Mouse (Mus musculus) CH12.LX (cell line): ENCODE data around the gene Itgb3. TPM values are rescaled to one million over a fixed set of nuclear protein-coding genes. Genes with fewer than 3 reads are reported as not detected.
A peak's percentile ranks its signal among the peaks of the same experiment; 100 is the strongest.

ENCODE experiments used
- DNase-seq: peaks from one replicate; pipeline ENCODE4 v3.0.0-alpha.2; 2013; ENCODE audit errors: extremely low read depth
- H3K27ac ChIP-seq: 2 replicates; pipeline ENCODE4 v1.5.1; 2012; ENCODE audit warnings: low read depth, mild to moderate bottlenecking, control low read depth, moderate library complexity; ENCODE audit not compliant: insufficient read depth
- H3K27me3 ChIP-seq: replicated peaks from 2 replicates; pipeline ENCODE3; 2012; ENCODE audit warnings: inconsistent platforms
- H3K36me3 ChIP-seq, 2 experiments: replicated peaks in 1 of 2; 2 replicates each; pipeline versions ENCODE3 to v1.6.1; 2012; ENCODE audit warnings: inconsistent platforms in 1 of 2, low read length in 1 of 2, mild to moderate bottlenecking in 1 of 2, mixed read lengths in 1 of 2, moderate library complexity in 1 of 2; ENCODE audit not compliant: control insufficient read depth in 1 of 2, insufficient read depth in 1 of 2
- H3K4me1 ChIP-seq, 2 experiments: 2 replicates each; pipeline ENCODE4 v1.6.1; 2012; ENCODE audit warnings: inconsistent platforms in 1 of 2, moderate library complexity in 1 of 2; ENCODE audit not compliant: insufficient read depth in 2 of 2, control insufficient read depth in 1 of 2
- H3K4me2 ChIP-seq: 2 replicates; pipeline ENCODE4 v1.6.1; 2012; ENCODE audit warnings: low read depth, mild to moderate bottlenecking, control low read depth; ENCODE audit not compliant: poor library complexity, insufficient read depth, severe bottlenecking
- H3K4me3 ChIP-seq, 3 experiments: fragments of 150-350 bp in 1 of 3; sonication (generic) in 1 of 3; replicated peaks in 1 of 3; 2 replicates each; pipeline versions ENCODE3 to v1.5.1; 2011 to 2012; ENCODE audit warnings: low read depth in 2 of 3, low read length in 2 of 3, mild to moderate bottlenecking in 2 of 3, moderate library complexity in 2 of 3, control low read depth in 1 of 3, improper control_type of control experiment in 1 of 3, inconsistent platforms in 1 of 3, mixed read lengths in 1 of 3; ENCODE audit not compliant: poor library complexity in 1 of 3
- H3K79me2 ChIP-seq: replicated peaks from 2 replicates; pipeline ENCODE4 v1.6.1; 2012; ENCODE audit warnings: mild to moderate bottlenecking, moderate library complexity; ENCODE audit not compliant: control insufficient read depth, poor library complexity, insufficient read depth, severe bottlenecking; ENCODE audit errors: extremely low read depth
- H3K9ac ChIP-seq: 2 replicates; pipeline ENCODE4 v1.6.1; 2012; ENCODE audit warnings: low read depth, mild to moderate bottlenecking, control low read depth, moderate library complexity; ENCODE audit not compliant: insufficient read depth
- H3K9me3 ChIP-seq: replicated peaks from 2 replicates; pipeline ENCODE3; 2012; ENCODE audit warnings: low read length, inconsistent platforms, mixed read lengths
- CHD1 ChIP-seq: IDR thresholded peaks from 2 replicates; pipeline ENCODE4 v1.6.1; 2012; ENCODE audit warnings: low read depth, low read length, improper control_type of control experiment, inconsistent platforms
- CHD2 ChIP-seq: IDR thresholded peaks from 2 replicates; pipeline ENCODE4 v1.6.1; 2011; ENCODE audit warnings: low read length, improper control_type of control experiment
- CTCF ChIP-seq, 2 experiments: IDR thresholded peaks in 1 of 2; conservative IDR thresholded peaks in 1 of 2; 2 replicates each; pipeline ENCODE4 v1.5.1; 2011 to 2012; ENCODE audit warnings: low read depth in 2 of 2, low read length in 2 of 2, improper control_type of control experiment in 1 of 2, inconsistent platforms in 1 of 2, mild to moderate bottlenecking in 1 of 2, moderate library complexity in 1 of 2
- E2F4 ChIP-seq: IDR thresholded peaks from 2 replicates; pipeline ENCODE4 v1.6.1; 2011; ENCODE audit warnings: low read depth, low read length, improper control_type of control experiment; ENCODE audit not compliant: insufficient replicate concordance
- ETS1 ChIP-seq: conservative IDR thresholded peaks from 2 replicates; pipeline ENCODE4 v1.6.1; 2012; ENCODE audit warnings: low read depth, mild to moderate bottlenecking, inconsistent platforms, low read length, improper control_type of control experiment, moderate library complexity
- JUND ChIP-seq: conservative IDR thresholded peaks from 2 replicates; pipeline ENCODE4 v1.6.1; 2011; ENCODE audit warnings: low read depth, low read length, improper control_type of control experiment
- MAFK ChIP-seq: IDR thresholded peaks from 2 replicates; pipeline ENCODE4 v1.6.1; 2011; ENCODE audit warnings: low read length, improper control_type of control experiment; ENCODE audit not compliant: insufficient replicate concordance
- MAX ChIP-seq: IDR thresholded peaks from 2 replicates; pipeline ENCODE4 v1.6.1; 2011; ENCODE audit warnings: low read length, improper control_type of control experiment
- MAZ ChIP-seq: IDR thresholded peaks from 2 replicates; pipeline ENCODE4 v1.6.1; 2012; ENCODE audit warnings: low read depth, mild to moderate bottlenecking, inconsistent platforms, low read length, improper control_type of control experiment, moderate library complexity
- MXI1 ChIP-seq: IDR thresholded peaks from 2 replicates; pipeline ENCODE4 v1.6.1; 2011; ENCODE audit warnings: mild to moderate bottlenecking, low read depth, low read length, improper control_type of control experiment
- MYC ChIP-seq: IDR thresholded peaks from 2 replicates; pipeline ENCODE4 v1.6.1; 2011; ENCODE audit warnings: low read depth, mild to moderate bottlenecking, improper control_type of control experiment, low read length
- SMC3 ChIP-seq: IDR thresholded peaks from 2 replicates; pipeline ENCODE4 v1.6.1; 2011; ENCODE audit warnings: low read depth, low read length, improper control_type of control experiment
- TCF12 ChIP-seq: IDR thresholded peaks from 2 replicates; pipeline ENCODE4 v1.6.1; 2014; ENCODE audit warnings: low read depth, mild to moderate bottlenecking, inconsistent platforms, low read length, improper control_type of control experiment
- USF2 ChIP-seq: conservative IDR thresholded peaks from 2 replicates; pipeline ENCODE4 v1.6.1; 2011; ENCODE audit warnings: low read depth, low read length, improper control_type of control experiment
- ZKSCAN1 ChIP-seq: IDR thresholded peaks from 2 replicates; pipeline ENCODE4 v1.6.1; 2012; ENCODE audit warnings: low read depth, inconsistent platforms, low read length, improper control_type of control experiment, borderline replicate concordance
- dilution Hi-C: fragments of 300-500 bp; cut with MboI; formaldehyde crosslinking; loops from 2 replicates; pipeline ENCODE4 v1.14.3; 2020; ENCODE audit warnings: low sequenced_read_pairs; ENCODE audit not compliant: extremely low pct_unique_long_range_greater_than_20kb, extremely low pct_ligation_motif_present
- in situ Hi-C: fragments of 300-500 bp; cut with MboI; formaldehyde crosslinking; loops from 3 replicates; pipeline ENCODE4 v1.14.3; 2019; ENCODE audit warnings: low sequenced_read_pairs, low pct_ligation_motif_present, low pct_unique_long_range_greater_than_20kb, mixed read lengths
- polyA plus RNA-seq: library from polyadenylated mRNA; unstranded; fragments of >175 nt; gene quantifications from 2 replicates; pipeline ENCODE4 v1.2.1, GENCODE M21; 2012; ENCODE audit warnings: low read depth; ENCODE audit not compliant: insufficient read length
- total RNA-seq, 2 experiments: library from RNA; depleted of rRNA; stranded (reverse); fragments of 300-350 nt in 1 of 2; fragments of >200 nt in 1 of 2; gene quantifications; 2 replicates each; pipeline ENCODE4 v1.2.3; 2012 to 2014

Gene Itgb3
- total and polyA plus RNA-seq, 3 experiments: 2.9 to 11.0 (median 3.0) TPM

GRCm38 (mm10) chr11:104661531-104662205 lies 53.9 kb downstream of the Itgb3 start:
- Histone ChIP-seq H3K9ac (no peak overlapping the region), H3K27ac (no peak overlapping the region), H3K79me2 (no peaks in the 10 kb centered on the region), H3K27me3 (no peaks in the 10 kb centered on the region), H3K4me1 (peaks cover 0 to 19% of the 10 kb centered on the region in 2 experiments; a peak in 1 of 4 replicates), H3K4me2 (no peak overlapping the region), H3K9me3 (peaks cover 11% of the 10 kb centered on the region), H3K36me3 (peaks cover 0 to 66% of the 10 kb centered on the region in 2 experiments), H3K4me3 (no peak overlapping the region)
- DNase-seq: no peak
- in situ Hi-C loops (no loop called here), dilution Hi-C loops (no loop called here)
- 0 out of 2 replicates have a peak, but pooled peaks have one; percentile 15 for TF ChIP-seq SMC3
- TF ChIP-seq ZKSCAN1: no peak
- TF ChIP-seq CTCF (conservative IDR thresholded peaks at IDR 0.05 in 1 of 2, IDR thresholded peaks at IDR 0.05 in 1 of 2; ENCODE audit: low read depth in 2 of 2, low read length in 2 of 2): peak in 1 of 2 experiments; percentile 34; a peak in 2 of 4 replicates

DNA sequence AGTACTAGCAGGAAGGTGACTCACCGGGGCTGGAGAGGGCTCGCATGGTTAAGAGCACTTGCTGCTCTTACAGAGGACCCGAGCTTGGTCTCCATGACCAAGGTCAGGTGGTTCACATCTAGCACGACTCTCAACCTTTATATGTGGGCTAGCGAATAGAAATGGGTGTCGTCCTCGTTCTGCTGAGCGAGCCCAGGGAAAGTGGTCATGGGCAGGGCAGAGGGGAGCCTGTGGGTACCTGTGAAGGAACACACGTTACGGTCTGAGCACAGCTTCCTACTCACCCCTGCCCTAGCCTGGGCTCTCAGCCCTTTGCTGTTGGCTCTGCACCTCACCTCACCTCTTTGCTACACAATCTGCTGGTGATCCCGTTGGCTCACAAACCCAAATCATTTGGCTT lies 54.8 kb downstream of the Itgb3 start:
- H3K4me1 ChIP-seq: peaks cover 1 to 24% of the 10 kb centered on the region in 2 experiments; a peak in 2 of 4 replicates
- H3K36me3 ChIP-seq: peaks cover 0 to 68% of the 10 kb centered on the region in 2 experiments
- H3K27ac ChIP-seq: no peak overlapping the region
- TF ChIP-seq ZKSCAN1 (no peak), CTCF (conservative IDR thresholded peaks at IDR 0.05 in 1 of 2, IDR thresholded peaks at IDR 0.05 in 1 of 2; ENCODE audit: low read depth in 2 of 2, low read length in 2 of 2) (no peak), E2F4 (no peak), CHD2 (no peak), JUND (no peak), MAX (no peak), MAFK (no peak), MXI1 (no peak), MAZ (no peak), CHD1 (no peak), TCF12 (no peak), MYC (no peak), ETS1 (no peak), USF2 (no peak)
- TF ChIP-seq, all 38 proteins: peak for 0
- no peaks in the 10 kb centered on the region for H3K79me2 ChIP-seq
- no peak for DNase-seq
- dilution Hi-C loops (no loop called here), in situ Hi-C loops (no loop called here)
- H3K27me3 ChIP-seq: no peaks in the 10 kb centered on the region
- no peak overlapping the region for H3K9ac ChIP-seq
- H3K9me3 ChIP-seq: peaks cover 11% of the 10 kb centered on the region
- no peak overlapping the region for H3K4me2 ChIP-seq
- no peak overlapping the region for H3K4me3 ChIP-seq
